Mouse (Mus musculus): ENCODE measurements around the gene Ankrd11.
"Not testable (repeated sequence)": the region's sequence is repeated elsewhere in the genome, so short reads cannot be mapped to it uniquely, and the experiment has no call there.

Ankrd11 gene

DNA sequence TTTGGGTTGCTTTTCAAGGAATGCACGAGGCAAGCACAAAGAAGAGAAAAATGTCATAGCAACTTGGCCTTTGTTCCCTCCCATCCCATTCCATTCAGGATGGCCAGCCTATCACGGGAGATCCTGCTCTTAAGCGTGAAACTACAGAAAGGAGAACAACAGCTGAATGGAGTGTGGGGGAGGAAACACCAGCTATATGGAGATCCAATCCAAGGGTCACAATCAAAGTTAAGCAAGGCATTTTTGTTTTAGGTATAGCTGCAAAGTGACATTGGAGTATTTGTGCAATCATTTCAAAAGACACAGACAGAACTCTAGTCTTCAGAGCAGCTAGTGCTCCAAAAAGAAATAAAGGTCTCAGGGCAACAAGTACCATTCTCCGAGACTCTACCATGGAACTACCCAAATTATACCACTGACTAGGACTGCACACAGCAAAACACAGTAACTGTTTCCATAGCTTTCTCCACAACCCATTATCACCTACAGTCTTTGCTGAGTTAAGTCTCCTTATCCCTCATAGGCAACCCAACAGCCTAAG lies 1.9 kb downstream of the Ankrd11 start:
- no peak for DNase-seq (ENCODE audit: low spot score in 2 of 2)

DNA sequence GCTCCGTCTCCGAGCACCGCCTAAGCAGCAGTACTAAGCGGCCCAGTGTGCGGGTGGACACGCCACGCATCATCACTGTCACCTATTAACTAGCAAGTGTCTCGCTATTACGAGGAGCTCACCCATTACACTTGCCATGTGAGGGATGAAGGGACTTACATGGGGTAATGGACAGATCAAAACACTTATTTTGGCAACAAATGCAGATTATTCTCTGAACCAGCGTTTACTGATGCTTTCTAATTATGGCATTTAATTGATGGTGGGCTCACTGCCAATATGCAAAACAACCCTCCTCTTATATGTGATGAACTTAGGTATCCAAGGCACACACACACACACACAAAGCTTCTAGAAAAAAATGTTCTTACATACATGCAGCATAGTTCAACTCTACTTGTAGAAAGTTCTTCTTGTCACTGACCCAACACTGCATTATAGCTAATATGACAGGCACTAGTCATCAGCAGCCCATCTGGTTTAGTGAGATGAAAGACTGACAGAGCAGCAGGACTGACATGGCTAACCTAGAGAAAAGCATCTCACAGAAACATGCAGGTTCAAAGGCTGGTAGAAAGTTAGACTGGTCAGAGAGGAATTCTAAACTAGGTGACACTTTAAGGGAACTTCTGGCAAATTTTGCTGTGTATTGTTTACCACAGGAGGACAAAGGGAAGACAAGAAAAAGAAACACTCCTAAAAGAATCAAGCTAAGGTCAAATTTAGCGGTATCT lies 2.5 kb downstream of the Ankrd11 start:
- DNase-seq (ENCODE audit: low spot score in 2 of 2) = no peak

DNA sequence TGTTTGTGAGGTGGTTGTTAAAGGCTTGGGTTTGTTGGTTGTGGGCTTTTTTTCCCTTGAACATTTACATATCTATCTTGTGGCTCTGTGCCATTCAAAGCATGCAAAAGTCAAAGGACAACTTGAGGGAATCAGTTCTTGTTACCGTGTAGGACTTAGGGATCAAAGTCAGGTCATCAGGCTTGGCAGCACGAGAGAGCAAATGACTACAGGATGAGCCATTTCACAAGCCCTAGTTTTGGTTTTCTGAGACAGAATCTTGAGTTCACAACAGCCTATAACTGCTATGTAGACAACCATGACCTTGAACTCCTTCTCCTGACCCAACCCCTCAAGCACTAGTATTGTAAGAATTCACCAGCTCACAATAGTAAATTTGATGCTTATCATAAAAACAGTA lies 3.7 kb downstream of the Ankrd11 start:
- no peak for DNase-seq (ENCODE audit: low spot score in 2 of 2)

DNA sequence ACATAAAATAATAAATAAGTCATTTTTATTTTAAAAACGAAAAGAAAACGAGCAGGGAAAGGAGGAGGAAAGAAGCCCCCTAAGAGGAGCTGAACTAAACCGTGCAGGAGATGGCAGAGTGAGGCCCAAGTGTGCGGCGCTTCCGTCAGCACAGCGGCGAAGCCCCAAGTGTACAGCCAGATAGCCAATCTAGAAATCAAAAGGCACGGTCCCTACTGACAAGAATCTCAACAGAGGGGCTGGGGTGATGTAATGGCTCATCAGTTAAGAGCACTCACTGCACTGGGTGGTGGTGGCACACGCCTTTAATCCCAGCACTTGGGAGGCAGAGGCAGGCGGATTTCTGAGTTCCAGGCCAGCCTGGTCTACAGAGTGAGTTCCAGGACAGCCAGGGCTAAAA lies 4.6 kb downstream of the Ankrd11 start:
- DNase-seq (ENCODE audit: low spot score in 2 of 2) = no peak

GRCm38 (mm10) chr8:123036956-123037355 lies 5.1 kb downstream of the Ankrd11 start:
- no peak for DNase-seq (ENCODE audit: low spot score in 2 of 2)

DNA sequence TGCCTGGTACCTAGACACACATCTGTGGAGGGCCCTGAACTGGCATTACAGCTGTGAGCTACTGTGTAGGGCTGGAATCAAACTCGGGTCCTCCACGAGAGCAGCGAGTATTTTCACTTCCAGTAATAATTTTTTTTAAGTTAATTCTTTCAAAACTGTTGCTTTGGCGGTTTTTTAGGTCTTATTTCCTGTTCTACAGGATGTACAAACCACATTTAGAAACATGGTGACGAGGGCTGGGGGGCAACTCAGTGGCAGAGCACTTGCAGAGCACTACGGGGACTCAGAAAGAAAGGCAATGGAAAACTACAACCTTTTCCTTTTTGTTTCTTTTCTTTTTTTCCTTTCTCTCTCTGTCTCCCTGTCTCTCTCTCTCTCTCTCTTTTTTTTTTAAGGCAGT lies 7.9 kb downstream of the Ankrd11 start:
- no peak for DNase-seq (ENCODE audit: low spot score in 2 of 2)

- DNase-seq (ENCODE audit: low spot score in 2 of 2) = no peak
These were observed 8.6 kb downstream of the Ankrd11 start for GRCm38 (mm10) chr8:123033431-123033830.

- no peak for DNase-seq (ENCODE audit: low spot score in 2 of 2)
These were observed 9.3 kb downstream of the Ankrd11 start for GRCm38 (mm10) chr8:123032730-123033129.

DNA sequence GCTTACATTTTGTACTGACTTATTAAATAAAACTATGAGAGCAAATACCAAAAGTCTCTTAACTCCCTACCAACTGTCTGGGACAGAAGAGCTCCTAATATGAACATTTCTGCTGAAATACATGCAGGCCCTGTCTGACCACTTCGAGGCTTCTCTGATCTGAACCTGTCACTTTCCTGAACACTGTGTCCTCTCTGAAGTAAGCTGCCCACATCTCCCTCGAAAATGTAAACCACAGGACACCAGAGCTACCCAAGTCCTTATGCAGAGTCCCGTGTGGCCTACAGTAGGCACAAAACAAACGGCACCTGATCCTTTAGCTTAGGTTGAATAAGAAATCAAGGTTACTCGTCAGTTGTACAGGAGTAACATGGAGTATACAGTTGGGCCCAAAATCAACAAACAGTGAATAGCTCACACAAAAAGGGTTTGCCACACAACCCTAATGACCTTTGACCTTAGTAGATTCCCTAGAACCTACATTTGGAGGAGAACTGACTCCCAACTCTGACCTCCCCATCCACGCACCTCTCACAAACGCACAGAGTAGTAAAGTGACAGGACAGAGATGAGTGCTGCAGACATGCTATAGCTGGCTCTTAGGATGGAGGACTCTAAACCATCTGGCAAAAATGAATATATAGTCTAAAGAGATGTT lies 10.6 kb downstream of the Ankrd11 start:
- DNase-seq (ENCODE audit: low spot score in 2 of 2) = no peak

- DNase-seq (ENCODE audit: low spot score in 2 of 2) = not testable (repeated sequence)
These were observed 12.0 kb downstream of the Ankrd11 start for GRCm38 (mm10) chr8:123030091-123030490.

GRCm38 (mm10) chr8:123027786-123028185 lies 14.3 kb downstream of the Ankrd11 start:
- no peak for DNase-seq (ENCODE audit: low spot score in 2 of 2)

DNA sequence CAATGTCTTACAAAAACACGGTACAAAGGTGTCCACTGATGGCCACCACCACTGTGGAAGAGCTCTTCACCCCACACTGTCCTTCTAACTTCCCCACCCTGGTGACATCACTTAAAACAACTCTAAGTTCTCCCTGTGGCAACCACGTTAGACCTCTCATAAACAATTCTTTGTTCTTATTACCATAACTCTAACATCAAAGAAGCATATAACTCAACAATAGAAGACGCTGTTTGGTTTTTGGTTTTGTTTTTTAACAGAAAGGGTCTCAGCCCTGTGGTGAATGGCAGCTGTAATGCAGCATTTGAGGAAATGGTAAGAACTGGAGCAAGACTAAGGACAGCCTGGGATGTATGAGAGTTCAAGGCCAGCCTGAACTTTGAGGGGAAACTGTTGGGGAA lies 16.1 kb downstream of the Ankrd11 start:
- no peak for DNase-seq (ENCODE audit: low spot score in 2 of 2)

GRCm38 (mm10) chr8:123024226-123024625 lies 17.9 kb downstream of the Ankrd11 start:
- DNase-seq (ENCODE audit: low spot score in 2 of 2) = no peak

DNA sequence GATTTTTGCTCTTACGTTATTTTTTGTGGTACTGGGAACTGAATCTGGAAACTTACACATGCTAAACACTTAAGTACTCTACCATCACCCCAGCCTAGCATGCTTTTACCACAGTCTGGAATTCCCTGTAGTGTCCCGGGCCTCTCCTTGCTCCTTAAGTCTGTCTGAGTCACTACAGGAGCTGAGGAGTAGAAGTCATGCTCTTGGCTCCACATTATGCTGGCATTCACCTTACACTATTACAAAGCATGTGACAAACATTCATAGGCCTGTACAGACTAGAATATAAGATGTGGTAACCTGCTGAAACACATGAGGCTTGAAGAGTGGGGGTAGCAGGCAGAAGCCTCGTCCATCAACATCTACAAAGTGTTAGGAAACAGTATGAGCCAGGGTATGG lies 19.4 kb downstream of the Ankrd11 start:
- no peak for DNase-seq (ENCODE audit: low spot score in 2 of 2)

- no peak for DNase-seq (ENCODE audit: low spot score in 2 of 2)
These were observed 20.8 kb downstream of the Ankrd11 start for GRCm38 (mm10) chr8:123021259-123021658.

GRCm38 (mm10) chr8:123020859-123021258 lies 21.2 kb downstream of the Ankrd11 start:
- DNase-seq (ENCODE audit: low spot score in 2 of 2) = no peak

- DNase-seq (ENCODE audit: low spot score in 2 of 2) = no peak
These were observed 22.0 kb downstream of the Ankrd11 start for GRCm38 (mm10) chr8:123020084-123020483.

DNA sequence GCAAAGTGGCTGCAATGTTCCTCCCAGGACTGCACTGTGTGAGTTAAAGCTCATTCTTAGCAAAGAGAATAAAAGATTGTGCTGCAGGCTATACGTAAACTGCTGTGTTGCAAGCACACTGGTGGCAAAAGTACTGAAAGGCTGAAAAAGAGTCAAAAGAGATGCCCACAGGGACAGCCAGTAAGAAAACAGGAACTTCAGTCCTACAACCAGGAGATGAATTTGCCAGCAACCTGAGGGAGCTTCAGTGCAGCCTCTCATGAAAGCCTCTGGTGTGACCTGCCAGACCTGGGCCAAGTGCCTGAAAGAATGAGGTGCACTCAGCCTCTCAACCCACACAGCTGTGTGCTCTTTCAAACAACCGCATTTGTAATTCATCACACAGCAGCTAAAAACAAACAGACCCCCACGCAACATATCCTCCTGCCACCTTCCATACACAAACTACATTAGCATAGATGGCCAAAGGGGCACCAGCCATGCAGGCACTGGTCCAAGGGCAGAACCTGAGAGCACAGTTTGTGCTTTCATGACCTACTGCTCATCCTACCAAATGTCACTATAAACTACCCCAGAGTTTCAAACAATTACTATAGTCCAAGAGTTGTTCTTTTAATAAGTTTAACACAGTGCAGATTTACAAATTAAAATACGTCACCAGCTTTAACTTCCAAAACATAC lies 23.5 kb downstream of the Ankrd11 start:
- no peak for DNase-seq (ENCODE audit: low spot score in 2 of 2)

DNA sequence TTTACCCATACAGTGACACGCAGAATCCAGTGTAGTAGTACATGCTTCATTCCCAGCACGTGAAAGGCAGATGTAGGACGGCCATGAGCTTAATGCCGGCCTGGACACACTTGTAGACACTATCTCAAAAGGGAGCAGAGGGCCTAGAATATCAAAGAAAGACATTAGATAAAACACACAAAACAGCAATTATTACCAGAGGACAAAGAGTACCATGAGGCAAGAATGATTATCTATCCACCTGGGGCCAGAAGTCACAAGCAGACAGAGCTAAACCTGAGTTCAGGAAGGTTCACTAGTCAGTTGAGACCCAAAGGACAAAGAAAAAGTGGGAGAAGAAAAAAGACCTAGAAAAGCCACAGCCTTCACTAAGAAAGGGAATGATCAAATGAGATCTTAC lies 24.9 kb downstream of the Ankrd11 start:
- no peak for DNase-seq (ENCODE audit: low spot score in 2 of 2)

- DNase-seq (ENCODE audit: low spot score in 2 of 2) = no peak
These were observed 27.0 kb downstream of the Ankrd11 start for GRCm38 (mm10) chr8:123015074-123015473.

DNA sequence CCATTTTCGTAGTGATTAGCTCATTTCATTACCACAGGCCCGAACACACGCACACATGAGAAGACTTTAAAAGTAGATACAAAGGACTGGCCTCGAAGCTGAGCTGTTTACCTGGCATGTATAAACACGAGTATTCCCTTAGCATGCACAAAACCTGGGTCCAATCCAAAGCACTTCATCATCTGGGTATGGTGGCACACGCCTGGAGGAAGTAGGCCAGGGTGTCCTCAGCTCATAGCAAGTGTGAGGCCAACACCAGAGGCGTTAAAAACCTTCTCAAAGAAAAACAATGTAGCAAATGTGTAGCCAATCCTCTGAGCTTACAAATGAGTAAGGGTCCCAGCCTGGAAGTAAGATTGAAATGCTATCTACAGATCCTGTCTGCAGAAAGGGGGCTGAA lies 27.6 kb downstream of the Ankrd11 start:
- no peak for DNase-seq (ENCODE audit: low spot score in 2 of 2)

GRCm38 (mm10) chr8:123011321-123011720 lies 30.8 kb downstream of the Ankrd11 start:
- no peak for DNase-seq (ENCODE audit: low spot score in 2 of 2)

- no peak for DNase-seq (ENCODE audit: low spot score in 2 of 2)
These were observed 36.3 kb downstream of the Ankrd11 start for GRCm38 (mm10) chr8:123005805-123006204.

Measured in right cerebral cortex, postnatal 10 days (tissue).